Mouse (Mus musculus): ENCODE measurements around the gene Rfx4.

The Rfx4 gene

GRCm38 (mm10) chr10:84950384-84950783 lies 194.5 kb downstream of the Rfx4 start:
- no peak for DNase-seq (ENCODE audit: extremely low spot score, low read depth, low spot score)

DNA sequence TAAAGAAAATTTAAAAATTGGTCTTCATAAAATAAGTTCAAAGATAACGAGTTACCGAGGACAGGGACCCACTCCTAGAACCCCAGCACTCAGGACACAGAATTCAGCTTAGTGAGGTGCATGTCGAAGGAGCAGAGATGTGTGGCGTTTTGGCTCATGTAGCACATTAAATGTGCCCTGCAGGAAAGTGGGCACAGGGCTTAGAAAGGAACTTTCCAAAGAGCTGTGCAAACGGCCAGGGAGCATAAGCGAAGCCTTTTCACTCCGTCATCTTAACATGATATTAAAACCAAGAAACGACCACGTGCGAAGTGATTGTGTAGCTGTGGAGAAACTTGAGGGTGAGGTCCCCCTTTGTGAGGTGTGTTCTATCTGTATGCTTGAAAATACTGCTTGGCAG lies 198.4 kb downstream of the Rfx4 start:
- DNase-seq (ENCODE audit: extremely low spot score, low read depth, low spot score), result no peak
